Mouse (Mus musculus) forebrain, embryonic 13.5 days (tissue): ENCODE data around the gene 1700012B09Rik. TPM values are rescaled to one million over a fixed set of nuclear protein-coding genes. Genes with fewer than 3 reads are reported as not detected.

Experiments used
- ATAC-seq: fragments of 200-750 bp; cut with Nextera tagmentation; 2 replicates; pipeline ENCODE4 v1.8.0; 2017
- H3K27ac ChIP-seq: fragments of 300-500 bp; sonication (generic); 2 replicates; pipeline ENCODE4 v1.5.1; 2015; ENCODE audit warnings: inconsistent platforms, mild to moderate bottlenecking, moderate library complexity
- H3K27me3 ChIP-seq: fragments of 300-500 bp; sonication (generic); 2 replicates; pipeline ENCODE4 v1.6.1; 2015; ENCODE audit warnings: mild to moderate bottlenecking, inconsistent platforms
- H3K36me3 ChIP-seq: fragments of 300-500 bp; sonication (generic); 2 replicates; pipeline ENCODE4 v1.6.1; 2015; ENCODE audit warnings: mild to moderate bottlenecking, inconsistent platforms; ENCODE audit not compliant: poor library complexity, severe bottlenecking
- H3K4me1 ChIP-seq: fragments of 300-500 bp; sonication (generic); 2 replicates; pipeline ENCODE4 v1.6.1; 2015; ENCODE audit warnings: inconsistent platforms
- H3K4me2 ChIP-seq: fragments of 300-500 bp; sonication (generic); 2 replicates; pipeline ENCODE4 v1.6.1; 2015; ENCODE audit warnings: inconsistent platforms, mild to moderate bottlenecking, moderate library complexity
- H3K4me3 ChIP-seq: fragments of 300-500 bp; sonication (generic); 2 replicates; pipeline ENCODE4 v1.5.1; 2015; ENCODE audit warnings: mild to moderate bottlenecking, inconsistent platforms
- H3K9ac ChIP-seq: fragments of 300-500 bp; sonication (generic); 2 replicates; pipeline ENCODE4 v1.6.1; 2015; ENCODE audit warnings: mild to moderate bottlenecking, inconsistent platforms
- H3K9me3 ChIP-seq: fragments of 300-500 bp; sonication (generic); replicated peaks from 2 replicates; pipeline ENCODE4 v1.6.1; 2016; ENCODE audit warnings: inconsistent platforms
- WGBS: fragments of 180-500 bp; shearing (Covaris S2); methylation state at CpG from one replicate; pipeline ENCODE4 v1.1.7; 2015; 5-methylcytosine and 5-hydroxymethylcytosine counted together
- polyA plus RNA-seq: library from polyadenylated mRNA; unstranded; fragments of >200 nt; fragmentation: Nextera tagmentation; extraction: Ambion mirVana; gene quantifications from 2 replicates; pipeline ENCODE4 v1.2.1, GENCODE M21; 2015

1700012B09Rik gene
- polyA plus RNA-seq, 1 experiment from 2014 or later: 1.9 TPM

GRCm38 (mm10) chr9:14726005-14726404, 44.8 kb downstream of the 1700012B09Rik start:
- Histone ChIP-seq H3K4me2 (no peak overlapping the region), H3K27me3 (no peaks in the 10 kb centered on the region), H3K4me3 (no peak overlapping the region), H3K36me3 (no peaks in the 10 kb centered on the region), H3K27ac (no peak overlapping the region), H3K4me1 (no peaks in the 10 kb centered on the region), H3K9me3 (no peaks in the 10 kb centered on the region), H3K9ac (no peak overlapping the region)
- no peak for ATAC-seq
- WGBS: 88% methylated on average over 6 of the region's 6 CpGs

- Histone ChIP-seq H3K4me3 (no peak overlapping the region), H3K9me3 (no peaks in the 10 kb centered on the region), H3K27ac (no peak overlapping the region), H3K9ac (no peak overlapping the region), H3K27me3 (no peaks in the 10 kb centered on the region), H3K4me1 (no peaks in the 10 kb centered on the region), H3K4me2 (no peak overlapping the region), H3K36me3 (no peaks in the 10 kb centered on the region)
- no peak for ATAC-seq
- WGBS: 85% methylated on average over 5 of the region's 5 CpGs
These were observed 45.9 kb downstream of the 1700012B09Rik start for GRCm38 (mm10) chr9:14724755-14725420.

- H3K9me3 ChIP-seq: no peaks in the 10 kb centered on the region
- H3K27ac ChIP-seq: no peak overlapping the region
- H3K9ac ChIP-seq: no peak overlapping the region
- no peak for ATAC-seq
- H3K27me3 ChIP-seq: no peaks in the 10 kb centered on the region
- H3K36me3 ChIP-seq: no peaks in the 10 kb centered on the region
- no peak overlapping the region for H3K4me3 ChIP-seq
- H3K4me2 ChIP-seq: no peak overlapping the region
- no peaks in the 10 kb centered on the region for H3K4me1 ChIP-seq
- WGBS: 75% methylated on average over 5 of the region's 5 CpGs
These were observed 49.2 kb downstream of the 1700012B09Rik start for GRCm38 (mm10) chr9:14721610-14722009.

DNA sequence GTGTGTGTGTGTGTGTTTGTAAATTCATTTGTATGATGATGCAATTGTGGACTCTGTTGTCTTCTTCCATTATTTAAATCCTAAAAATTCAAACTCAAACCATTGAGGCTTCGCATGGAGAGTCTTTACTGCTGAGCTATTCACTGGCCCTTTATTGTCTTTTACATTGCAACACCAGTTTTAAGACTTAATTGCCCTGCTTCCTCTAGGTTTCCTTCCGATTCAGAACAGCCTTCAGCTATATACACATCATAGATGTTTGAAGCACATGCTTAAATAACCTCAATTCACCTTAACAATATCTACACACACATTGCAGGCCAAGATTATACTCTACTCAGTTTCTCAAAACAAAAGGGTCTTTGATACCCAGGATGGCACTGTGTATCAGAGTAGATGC, 50.4 kb downstream of the 1700012B09Rik start:
- Histone ChIP-seq H3K4me1 (no peaks in the 10 kb centered on the region), H3K9me3 (no peaks in the 10 kb centered on the region), H3K4me3 (no peak overlapping the region), H3K36me3 (no peaks in the 10 kb centered on the region), H3K4me2 (no peak overlapping the region), H3K27me3 (no peaks in the 10 kb centered on the region), H3K9ac (no peak overlapping the region), H3K27ac (no peak overlapping the region)
- 28% methylated on average over 2 of the region's 2 CpGs for WGBS
- no peak for ATAC-seq

DNA sequence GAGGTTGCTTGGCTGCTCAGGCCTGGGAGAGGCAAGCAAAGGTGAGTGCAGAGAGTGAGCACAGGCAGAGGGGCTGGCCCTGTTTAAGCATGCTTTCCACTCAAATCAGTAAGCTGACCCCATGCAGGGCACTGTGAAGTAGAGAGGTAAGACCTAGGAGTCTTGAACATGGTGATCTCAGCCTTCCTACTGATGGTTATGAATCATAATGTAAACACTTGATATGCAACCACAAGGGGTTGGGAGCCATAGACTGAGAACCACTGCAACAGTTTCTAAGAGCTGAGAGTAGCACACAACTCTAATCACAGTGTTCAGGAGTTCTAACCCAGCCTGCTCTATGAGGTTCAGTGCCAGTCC, 52.5 kb downstream of the 1700012B09Rik start:
- H3K4me3 ChIP-seq: no peak overlapping the region

GRCm38 (mm10) chr9:14717689-14718331, 53.0 kb downstream of the 1700012B09Rik start:
- ATAC-seq: no peak

More for the DNA sequence above, 52.5 kb downstream of the 1700012B09Rik start:
- Histone ChIP-seq H3K4me1 (no peaks in the 10 kb centered on the region), H3K36me3 (no peaks in the 10 kb centered on the region), H3K27ac (no peak overlapping the region), H3K9ac (no peak overlapping the region), H3K4me2 (no peak overlapping the region), H3K9me3 (no peaks in the 10 kb centered on the region), H3K27me3 (no peaks in the 10 kb centered on the region)
- ATAC-seq: no peak

GRCm38 (mm10) chr9:14715258-14715657, 55.6 kb downstream of the 1700012B09Rik start:
- Histone ChIP-seq H3K27me3 (no peaks in the 10 kb centered on the region), H3K4me1 (no peaks in the 10 kb centered on the region), H3K4me2 (no peak overlapping the region), H3K27ac (no peak overlapping the region), H3K36me3 (no peaks in the 10 kb centered on the region), H3K9ac (no peak overlapping the region), H3K9me3 (no peaks in the 10 kb centered on the region), H3K4me3 (no peak overlapping the region)
- ATAC-seq: no peak
- 86% methylated on average over 14 of the region's 15 CpGs for WGBS

More at GRCm38 (mm10) chr9:14717689-14718331, 53.0 kb downstream of the 1700012B09Rik start:
- H3K4me2 ChIP-seq: no peak overlapping the region
- H3K4me3 ChIP-seq: no peak overlapping the region
- H3K27me3 ChIP-seq: no peaks in the 10 kb centered on the region
- WGBS: 57% methylated on average over 14 of the region's 14 CpGs
- no peak overlapping the region for H3K27ac ChIP-seq
- no peak overlapping the region for H3K9ac ChIP-seq
- no peaks in the 10 kb centered on the region for H3K9me3 ChIP-seq
- H3K36me3 ChIP-seq: no peaks in the 10 kb centered on the region
- H3K4me1 ChIP-seq: no peaks in the 10 kb centered on the region

DNA sequence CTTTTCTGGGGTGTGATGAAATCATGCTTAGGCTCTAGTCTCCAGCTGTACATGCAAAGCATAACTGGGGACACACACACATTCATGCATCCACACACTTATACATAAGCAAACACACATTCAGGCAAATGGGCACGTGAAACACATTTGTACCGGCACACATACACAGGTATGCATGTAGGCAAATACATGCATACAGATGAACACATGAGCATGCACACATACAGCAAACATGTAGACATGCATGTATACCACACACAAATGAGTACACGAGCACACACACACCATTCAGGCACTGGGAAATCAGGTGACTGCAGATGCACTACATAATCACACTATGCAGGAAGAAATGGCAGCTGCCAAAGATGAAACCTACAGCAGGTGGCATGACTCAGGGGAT, 59.9 kb downstream of the 1700012B09Rik start:
- Histone ChIP-seq H3K27ac (no peak overlapping the region), H3K36me3 (no peaks in the 10 kb centered on the region), H3K4me1 (no peaks in the 10 kb centered on the region), H3K4me3 (no peak overlapping the region), H3K9me3 (no peaks in the 10 kb centered on the region), H3K9ac (no peak overlapping the region), H3K4me2 (no peak overlapping the region), H3K27me3 (no peaks in the 10 kb centered on the region)
- no peak for ATAC-seq
- WGBS: 84% methylated on average over 3 of the region's 3 CpGs

Other genes starting within 250 kb of the 1700012B09Rik start
- 10.6 and 11.9 TPM in 2 replicates for gene Amotl1, start 126.0 kb downstream of the 1700012B09Rik start, polyA plus RNA-seq
- not detected in 2 replicates for gene Piwil4, start 30.3 kb downstream of the 1700012B09Rik start, polyA plus RNA-seq
- gene Fut4, start 18.6 kb downstream of the 1700012B09Rik start, polyA plus RNA-seq: 0.62 and 0.82 TPM in 2 replicates
- 22.4 and 26.0 TPM in 2 replicates for gene Mre11a, start 13.6 kb upstream of the 1700012B09Rik start, polyA plus RNA-seq
- gene Ankrd49, start 13.8 kb upstream of the 1700012B09Rik start, polyA plus RNA-seq: 50.0 and 51.4 TPM in 2 replicates
- 0.45 and 0.49 TPM in 2 replicates for gene Gpr83, start 89.2 kb upstream of the 1700012B09Rik start, polyA plus RNA-seq
- gene Izumo1r, start 132.9 kb upstream of the 1700012B09Rik start, polyA plus RNA-seq: not detected in 2 replicates